Comparison of ENCODE assay signal across 9 mouse cellular contexts in the genomic region with DNA sequence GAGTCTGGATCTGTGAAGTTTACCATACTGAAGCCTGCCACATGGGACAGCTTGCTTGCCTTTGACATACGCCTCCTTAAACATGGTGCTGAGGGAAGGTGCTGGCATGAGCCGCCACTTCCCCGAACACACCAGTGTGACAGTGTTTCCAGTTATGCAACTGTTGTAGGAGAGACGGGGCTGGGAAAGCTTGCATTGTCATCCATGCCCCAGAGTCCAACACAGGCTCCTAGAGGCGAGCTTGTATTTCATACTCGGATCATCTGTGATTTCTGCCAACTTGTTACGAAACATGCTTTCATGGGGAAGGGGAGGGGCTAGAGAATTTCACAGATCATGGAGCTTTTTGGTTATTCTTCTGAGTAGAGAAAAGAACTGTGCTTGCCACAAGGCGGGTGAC.
A peak's percentile ranks its signal among the peaks of the same experiment; 100 is the strongest.
DNase-seq lines count a peak whose midpoint lies in the region; ATAC-seq and TF ChIP-seq lines count a peak whose summit lies in the region.
"Had no signal": no experiment of that assay in that cellular context is flagged by ENCODE, and none has a peak within 500 bp of the region (broad histone marks: within the 10 kb centered on the region; RNA-seq: fewer than 3 reads in every experiment).

No protein-coding gene starts in this region.

- 53% methylated on average over 8 of the region's 8 CpGs for WGBS in lung, postnatal 0 days
- 87% methylated on average over 8 of the region's 8 CpGs for WGBS in forebrain, embryonic 13.5 days

- no peak overlapping the region for H3K4me2 ChIP-seq in lung, postnatal 0 days (replicated peaks; ENCODE audit: low read depth, low read length)
- no peak overlapping the region for H3K4me2 ChIP-seq in forebrain, embryonic 13.5 days

- peak; percentile 26 for DNase-seq in adrenal gland, postnatal 14 days
- DNase-seq in adrenal gland, adult 8-10 months: no peak
- DNase-seq in NIH3T3 (ENCODE audit: low read depth): peak; percentile 81
- DNase-seq in heart, postnatal 25 days (ENCODE audit: low spot score): peak; percentile 40
- DNase-seq in lung, postnatal 0 days (ENCODE audit: low spot score): peak; percentile 82
- DNase-seq in spleen, postnatal 14 days (ENCODE audit: low spot score in 2 of 2): no peak
- no peak for DNase-seq in urinary bladder, postnatal 4 days (ENCODE audit: low spot score in 2 of 2)
- DNase-seq: kidney, adult 11 months had no signal

- TF ChIP-seq EP300 in lung, postnatal 0 days (IDR thresholded peaks at IDR 0.05): no peak

- TF ChIP-seq CTCF in lung, postnatal 0 days (IDR thresholded peaks at IDR 0.05): no peak

- H3K27me3 ChIP-seq in lung, postnatal 0 days (replicated peaks; ENCODE audit: insufficient read depth, low read length): no peaks in the 10 kb centered on the region
- H3K27me3 ChIP-seq in forebrain, embryonic 13.5 days: no peaks in the 10 kb centered on the region

- no peaks in the 10 kb centered on the region for H3K36me3 ChIP-seq in lung, postnatal 0 days (ENCODE audit: insufficient read depth, low read length)
- no peaks in the 10 kb centered on the region for H3K36me3 ChIP-seq in forebrain, embryonic 13.5 days (ENCODE audit: poor library complexity, severe bottlenecking)

- H3K27ac ChIP-seq in lung, postnatal 0 days (ENCODE audit: low read length): no peak overlapping the region
- H3K27ac ChIP-seq in forebrain, embryonic 13.5 days: no peak overlapping the region

- peak; percentile 93 for ATAC-seq in lung, postnatal 0 days
- no peak for ATAC-seq in forebrain, embryonic 13.5 days

- intact Hi-C loops in heart, postnatal 25 days (cut with DNase I): no loop called here

- no peak overlapping the region for H3K9ac ChIP-seq in lung, postnatal 0 days (replicated peaks; ENCODE audit: low read depth)
- H3K9ac ChIP-seq in forebrain, embryonic 13.5 days: no peak overlapping the region

- no peak overlapping the region for H3K4me3 ChIP-seq in lung, postnatal 0 days (ENCODE audit: low read depth, low read length)
- H3K4me3 ChIP-seq in forebrain, embryonic 13.5 days: no peak overlapping the region

- no peaks in the 10 kb centered on the region for H3K4me1 ChIP-seq in lung, postnatal 0 days (ENCODE audit: insufficient read depth, low read depth, low read length)
- H3K4me1 ChIP-seq in forebrain, embryonic 13.5 days: no peaks in the 10 kb centered on the region

- H3K9me3 ChIP-seq in lung, postnatal 0 days (ENCODE audit: low read length): no peaks in the 10 kb centered on the region
- no peaks in the 10 kb centered on the region for H3K9me3 ChIP-seq in forebrain, embryonic 13.5 days (replicated peaks)

Comparison
In these comparisons a context has a peak if more than half of its experiments do, and no peak if none do; other contexts are left out.
1. DNase-seq: peak in adrenal gland, postnatal 14 days (single experiment), NIH3T3 (single experiment), heart, postnatal 25 days (single experiment) and lung, postnatal 0 days (single experiment); none in adrenal gland, adult 8-10 months (single experiment), spleen, postnatal 14 days (0 of 2) and urinary bladder, postnatal 4 days (0 of 2).